Mouse (Mus musculus): ENCODE measurements at regions not wholly inside any gene's neighbourhood (a gene's known extent, or its start where the extent isn't known, plus 50 kb on each side); places are given as distances from the start of the nearest gene placed in this dataset.

GRCm38 (mm10) chr9:68561767-68562552 is 91.6 kb upstream of the Rora start:
- TF ChIP-seq POLR2A (IDR thresholded peaks at IDR 0.05; ENCODE audit: borderline replicate concordance, insufficient read depth, low read length) (no peak), CTCF (IDR thresholded peaks at IDR 0.05; ENCODE audit: borderline replicate concordance, insufficient read depth, low read depth, low read length) (no peak)
